Comparison of ENCODE assay signal across 17 mouse cellular contexts in the genomic region with DNA sequence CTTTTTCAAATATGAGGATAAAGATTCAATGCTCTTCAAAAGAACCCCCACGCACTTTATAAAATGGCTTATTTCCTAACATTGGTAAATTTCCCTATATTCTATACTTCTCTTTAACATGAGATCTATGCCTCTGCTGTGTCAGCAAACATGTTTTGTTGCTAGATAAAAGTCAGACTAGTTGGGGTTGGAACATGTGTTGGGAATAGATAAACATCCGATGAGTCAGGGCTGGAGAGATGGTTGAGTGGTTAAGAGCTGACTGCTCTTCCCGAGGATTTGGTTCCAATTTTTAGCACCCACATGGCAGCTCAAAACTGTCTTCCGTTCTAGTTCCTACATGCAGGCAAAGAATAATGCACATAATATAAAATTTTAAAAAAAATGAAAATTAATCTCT.
"Had no signal": no experiment of that assay in that cellular context is flagged by ENCODE, and none has a peak within 500 bp of the region (broad histone marks: within the 10 kb centered on the region; RNA-seq: fewer than 3 reads in every experiment).

No protein-coding gene starts in this region.

- H3K27me3 ChIP-seq: limb, embryonic 13.5 days; liver, embryonic 15.5 days; megakaryocyte, embryonic 14.5 days; midbrain, embryonic 15.5 days; neural tube, embryonic 12.5 days had no signal

- H3K27ac ChIP-seq: limb, embryonic 13.5 days; liver, embryonic 15.5 days; macrophage; midbrain, embryonic 15.5 days; neural tube, embryonic 12.5 days had no signal

- H3K36me3 ChIP-seq: limb, embryonic 13.5 days; liver, embryonic 15.5 days; midbrain, embryonic 15.5 days; neural tube, embryonic 12.5 days had no signal

- H3K9ac ChIP-seq: limb, embryonic 13.5 days; liver, embryonic 15.5 days; lung, embryonic 14.5 days; midbrain, embryonic 15.5 days; neural tube, embryonic 12.5 days had no signal

- H3K4me2 ChIP-seq: limb, embryonic 13.5 days; liver, embryonic 15.5 days; lung, embryonic 14.5 days; midbrain, embryonic 11.5 days; midbrain, embryonic 15.5 days; neural tube, embryonic 12.5 days had no signal

- H3K9me3 ChIP-seq: limb, embryonic 13.5 days; liver, embryonic 15.5 days; megakaryocyte, embryonic 14.5 days; midbrain, embryonic 15.5 days; neural tube, embryonic 12.5 days had no signal

- DNase-seq: kidney, adult 8-10 months; kidney, postnatal 25 days; layer of hippocampus, postnatal 36 days; left cerebral cortex, postnatal 4 days; lung, embryonic 14.5 days; lung, postnatal 10 days; right cerebral cortex, postnatal 4 days; spleen, adult 18-20 months; thymus, adult 18-20 months; thymus, postnatal 14 days had no signal

- H3K4me1 ChIP-seq: limb, embryonic 13.5 days; liver, embryonic 15.5 days; megakaryocyte, embryonic 14.5 days; midbrain, embryonic 15.5 days; neural tube, embryonic 12.5 days had no signal

- ATAC-seq: midbrain, embryonic 15.5 days had no signal

- H3K4me3 ChIP-seq: limb, embryonic 13.5 days; liver, embryonic 15.5 days; megakaryocyte, embryonic 14.5 days; midbrain, embryonic 15.5 days; neural tube, embryonic 12.5 days had no signal
